Mouse (Mus musculus) embryonic facial prominence, embryonic 15.5 days (tissue): ENCODE results near the gene Psmd9. TPM values are rescaled to one million over a fixed set of nuclear protein-coding genes. Genes with fewer than 3 reads are reported as not detected.
A peak's percentile ranks its signal among the peaks of the same experiment; 100 is the strongest.

Experiments used
- ATAC-seq: fragments of 200-750 bp; cut with Nextera tagmentation; 2 replicates; pipeline ENCODE4 v1.8.0; 2017; ENCODE audit warnings: low read depth, moderate TSS enrichment; ENCODE audit not compliant: insufficient number of reproducible peaks, low FRiP score, low TSS enrichment
- H3K27ac ChIP-seq: fragments of 300-500 bp; sonication (generic); replicated peaks from 2 replicates; pipeline ENCODE4 v1.5.1; 2015; ENCODE audit warnings: mild to moderate bottlenecking, inconsistent platforms
- H3K27me3 ChIP-seq: fragments of 300-500 bp; sonication (generic); 2 replicates; pipeline ENCODE4 v1.6.1; 2015; ENCODE audit warnings: inconsistent platforms
- H3K36me3 ChIP-seq: fragments of 300-500 bp; sonication (generic); 2 replicates; pipeline ENCODE4 v1.6.1; 2015; ENCODE audit warnings: mild to moderate bottlenecking, inconsistent platforms
- H3K4me1 ChIP-seq: fragments of 300-500 bp; sonication (generic); 2 replicates; pipeline ENCODE4 v1.6.1; 2015; ENCODE audit warnings: inconsistent platforms
- H3K4me2 ChIP-seq: fragments of 300-500 bp; sonication (generic); replicated peaks from 2 replicates; pipeline ENCODE4 v1.6.1; 2015; ENCODE audit warnings: mild to moderate bottlenecking, inconsistent platforms
- H3K4me3 ChIP-seq: fragments of 300-500 bp; sonication (generic); replicated peaks from 2 replicates; pipeline ENCODE4 v1.5.1; 2015; ENCODE audit warnings: mild to moderate bottlenecking, inconsistent platforms
- H3K9ac ChIP-seq: fragments of 300-500 bp; sonication (generic); 2 replicates; pipeline ENCODE4 v1.6.1; 2015; ENCODE audit warnings: inconsistent platforms
- H3K9me3 ChIP-seq: fragments of 300-500 bp; sonication (generic); replicated peaks from 2 replicates; pipeline ENCODE4 v1.6.1; 2016; ENCODE audit warnings: inconsistent platforms
- WGBS: fragments of 180-500 bp; shearing (Covaris S2); methylation state at CpG from one replicate; pipeline ENCODE4 v1.1.7; 2015; 5-methylcytosine and 5-hydroxymethylcytosine counted together
- polyA plus RNA-seq: library from polyadenylated mRNA; unstranded; fragments of >200 nt; fragmentation: Nextera tagmentation; extraction: Ambion mirVana; gene quantifications from 2 replicates; pipeline ENCODE4 v1.2.1, GENCODE M21; 2015

Gene Psmd9
- polyA plus RNA-seq, 1 experiment from 2014 or later: 95.4 TPM

- Histone ChIP-seq H3K4me2 (no peak overlapping the region), H3K36me3 (peaks cover 82% of the 10 kb centered on the region), H3K4me1 (0 out of 2 replicates have a peak, but pooled peaks cover 3% of the 10 kb centered on the region), H3K9ac (no peak overlapping the region), H3K27me3 (no peaks in the 10 kb centered on the region), H3K27ac (no peak overlapping the region), H3K4me3 (no peak overlapping the region), H3K9me3 (no peaks in the 10 kb centered on the region)
- WGBS: 88% methylated on average over 12 of the region's 12 CpGs
- no peak for ATAC-seq
Measured at GRCm38 (mm10) chr5:123156763-123157162, 12.4 kb upstream of the Psmd9 start.

GRCm38 (mm10) chr5:123157972-123158371 lies 11.2 kb upstream of the Psmd9 start:
- Histone ChIP-seq H3K27ac (no peak overlapping the region), H3K27me3 (no peaks in the 10 kb centered on the region), H3K36me3 (peaks cover 84% of the 10 kb centered on the region), H3K4me3 (no peak overlapping the region), H3K9ac (no peak overlapping the region), H3K4me1 (no peaks in the 10 kb centered on the region), H3K9me3 (no peaks in the 10 kb centered on the region), H3K4me2 (no peak overlapping the region)
- ATAC-seq: no peak
- WGBS: 85% methylated on average over 4 of the region's 4 CpGs

DNA sequence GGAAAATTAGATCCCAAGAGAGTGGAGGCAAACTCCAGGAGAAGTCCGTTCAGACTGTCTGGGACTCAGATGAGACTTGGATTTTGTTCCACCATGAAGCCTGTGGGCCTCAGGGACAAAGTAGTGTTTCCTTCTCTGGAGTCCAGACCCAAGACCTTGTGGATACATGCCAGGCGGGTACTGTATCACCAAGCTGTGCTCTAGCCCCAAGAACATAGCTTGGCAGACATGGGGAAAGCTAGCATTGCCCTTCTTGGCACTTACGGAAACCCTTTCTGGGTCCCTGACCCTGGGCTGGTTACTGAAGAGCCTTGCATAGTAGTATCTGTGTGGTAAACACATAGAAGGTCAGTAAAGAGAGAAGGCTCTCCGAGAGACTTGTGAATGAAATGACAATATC lies 9.8 kb upstream of the Psmd9 start:
- ATAC-seq: no peak
- peaks cover 86% of the 10 kb centered on the region for H3K36me3 ChIP-seq
- H3K9me3 ChIP-seq: no peaks in the 10 kb centered on the region
- H3K27me3 ChIP-seq: no peaks in the 10 kb centered on the region
- H3K4me3 ChIP-seq: no peak overlapping the region
- H3K27ac ChIP-seq: no peak overlapping the region
- WGBS: 90% methylated on average over 4 of the region's 4 CpGs
- no peak overlapping the region for H3K4me2 ChIP-seq
- H3K4me1 ChIP-seq: no peaks in the 10 kb centered on the region
- H3K9ac ChIP-seq: no peak overlapping the region

- no peak overlapping the region for H3K27ac ChIP-seq
- H3K4me2 ChIP-seq: no peak overlapping the region
- no peaks in the 10 kb centered on the region for H3K27me3 ChIP-seq
- H3K4me1 ChIP-seq: no peaks in the 10 kb centered on the region
- H3K36me3 ChIP-seq: peaks cover 85% of the 10 kb centered on the region
- ATAC-seq: no peak
- no peak overlapping the region for H3K9ac ChIP-seq
- H3K4me3 ChIP-seq: no peak overlapping the region
- no peaks in the 10 kb centered on the region for H3K9me3 ChIP-seq
- WGBS: 93% methylated on average over 15 of the region's 15 CpGs
Measured at GRCm38 (mm10) chr5:123159866-123160265, 9.3 kb upstream of the Psmd9 start.

- Histone ChIP-seq H3K9ac (no peak overlapping the region), H3K9me3 (no peaks in the 10 kb centered on the region), H3K36me3 (peaks cover 83% of the 10 kb centered on the region), H3K27me3 (no peaks in the 10 kb centered on the region), H3K4me3 (no peak overlapping the region), H3K4me1 (no peaks in the 10 kb centered on the region), H3K27ac (no peak overlapping the region), H3K4me2 (no peak overlapping the region)
- no peak for ATAC-seq
- 91% methylated on average over 15 of the region's 15 CpGs for WGBS
Measured at GRCm38 (mm10) chr5:123160341-123160740, 8.9 kb upstream of the Psmd9 start.

DNA sequence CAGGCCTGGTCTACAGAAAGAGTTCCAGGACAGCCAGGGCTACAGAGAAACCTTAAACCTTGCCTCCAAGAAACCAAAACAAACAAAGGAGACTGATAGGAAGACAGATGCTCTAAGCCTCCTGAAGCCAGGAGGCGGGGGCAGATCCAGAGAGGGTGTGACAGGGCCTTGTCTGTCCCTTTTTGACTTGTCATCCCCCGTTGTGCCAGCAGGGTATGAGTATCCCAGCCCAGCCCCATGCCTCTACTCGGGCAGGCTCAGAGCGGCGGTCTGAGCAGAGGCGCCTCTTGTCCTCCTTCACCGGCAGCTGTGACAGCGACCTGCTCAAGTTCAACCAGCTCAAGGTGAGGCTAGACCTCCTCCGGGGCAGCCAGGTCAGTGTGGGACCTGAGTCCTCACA lies 6.3 kb upstream of the Psmd9 start:
- Histone ChIP-seq H3K4me1 (no peaks in the 10 kb centered on the region), H3K9me3 (no peaks in the 10 kb centered on the region), H3K9ac (no peak overlapping the region), H3K4me3 (no peak overlapping the region), H3K36me3 (peaks cover 78% of the 10 kb centered on the region), H3K27ac (no peak overlapping the region), H3K27me3 (no peaks in the 10 kb centered on the region), H3K4me2 (no peak overlapping the region)
- WGBS: 80% methylated on average over 9 of the region's 9 CpGs
- ATAC-seq: no peak

DNA sequence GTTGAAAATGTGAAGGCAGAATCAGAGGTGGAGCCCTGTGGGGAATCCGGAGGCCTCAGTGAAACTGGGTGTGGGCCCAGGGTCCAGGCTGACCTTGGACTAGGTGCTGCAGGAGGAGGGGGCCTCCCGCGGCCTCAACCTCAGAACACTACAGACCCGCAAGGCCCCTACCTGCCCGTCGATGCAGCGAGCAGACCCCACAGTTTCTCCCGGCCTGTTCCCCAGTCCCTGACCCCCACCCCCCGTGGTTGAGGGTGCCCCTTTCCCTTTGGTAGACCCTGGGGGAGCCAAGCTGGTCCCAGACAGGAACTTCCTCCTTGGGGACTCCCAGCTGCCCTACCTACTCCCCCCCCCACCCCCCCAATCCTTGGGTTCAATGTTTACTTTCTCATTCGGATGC lies 2.8 kb upstream of the Psmd9 start:
- 91% methylated on average over 10 of the region's 10 CpGs for WGBS
- Histone ChIP-seq H3K9ac (no peak overlapping the region), H3K27me3 (no peaks in the 10 kb centered on the region), H3K9me3 (no peaks in the 10 kb centered on the region), H3K4me1 (peaks cover 14% of the 10 kb centered on the region), H3K4me3 (no peak overlapping the region), H3K27ac (no peak overlapping the region), H3K36me3 (peaks cover 44% of the 10 kb centered on the region), H3K4me2 (no peak overlapping the region)
- ATAC-seq: no peak

- Histone ChIP-seq H3K4me1 (peaks cover 24% of the 10 kb centered on the region), H3K27me3 (no peaks in the 10 kb centered on the region), H3K9me3 (no peaks in the 10 kb centered on the region), H3K9ac (no peak overlapping the region), H3K4me2 (no peak overlapping the region), H3K36me3 (peaks cover 32% of the 10 kb centered on the region), H3K27ac (no peak overlapping the region), H3K4me3 (no peak overlapping the region)
- ATAC-seq: no peak
- 51% methylated on average over 5 of the region's 5 CpGs for WGBS
Measured at GRCm38 (mm10) chr5:123167591-123167990, 1.6 kb upstream of the Psmd9 start.

- Histone ChIP-seq H3K27me3 (no peaks in the 10 kb centered on the region), H3K4me1 (peaks cover 24% of the 10 kb centered on the region), H3K9me3 (no peaks in the 10 kb centered on the region), H3K4me2 (no peak overlapping the region), H3K36me3 (peaks cover 10% of the 10 kb centered on the region), H3K27ac (peak overlapping the region; percentile 60), H3K9ac (no peak overlapping the region), H3K4me3 (no peak overlapping the region)
- 44% methylated on average over 9 of the region's 9 CpGs for WGBS
- no peak for ATAC-seq
Measured at GRCm38 (mm10) chr5:123170365-123170764, 1.2 kb downstream of the Psmd9 start.

- Histone ChIP-seq H3K4me1 (peaks cover 24% of the 10 kb centered on the region), H3K27me3 (no peaks in the 10 kb centered on the region), H3K36me3 (no peaks in the 10 kb centered on the region; the same call in 1 of the 2 replicates), H3K27ac (no peak overlapping the region), H3K9me3 (no peaks in the 10 kb centered on the region), H3K4me2 (peak overlapping the region; percentile 51), H3K4me3 (peak overlapping the region; percentile 25), H3K9ac (no peak overlapping the region)
- WGBS: 7% methylated on average over 22 of the region's 22 CpGs
- peak; percentile 73 for ATAC-seq
Measured at GRCm38 (mm10) chr5:123171646-123172350, 2.6 kb downstream of the Psmd9 start.

DNA sequence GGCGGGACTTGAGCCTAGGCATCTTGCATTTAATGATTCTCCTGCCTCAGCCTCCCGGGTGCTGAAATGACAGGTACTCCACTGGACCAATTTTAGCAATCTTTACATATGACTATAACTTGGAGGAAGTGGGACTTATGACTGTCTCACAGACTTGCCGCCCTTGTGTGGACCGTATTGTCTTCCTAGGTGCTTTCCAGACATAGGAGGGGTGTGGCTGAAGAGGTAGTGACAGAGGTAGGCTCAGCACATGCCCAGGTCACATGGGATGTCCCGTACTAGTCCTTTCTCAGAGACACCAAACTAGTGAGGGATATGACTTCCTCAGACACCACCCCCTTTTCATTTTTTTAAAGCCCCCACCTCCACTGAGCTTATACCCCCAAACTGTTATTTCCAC lies 9.6 kb downstream of the Psmd9 start:
- ATAC-seq: no peak
- H3K9ac ChIP-seq: no peak overlapping the region
- H3K9me3 ChIP-seq: no peaks in the 10 kb centered on the region
- H3K4me2 ChIP-seq: no peak overlapping the region
- WGBS: 83% methylated on average over 5 of the region's 5 CpGs
- H3K4me1 ChIP-seq: no peaks in the 10 kb centered on the region
- H3K27ac ChIP-seq: no peak overlapping the region
- H3K27me3 ChIP-seq: no peaks in the 10 kb centered on the region
- H3K36me3 ChIP-seq: no peaks in the 10 kb centered on the region
- no peak overlapping the region for H3K4me3 ChIP-seq

DNA sequence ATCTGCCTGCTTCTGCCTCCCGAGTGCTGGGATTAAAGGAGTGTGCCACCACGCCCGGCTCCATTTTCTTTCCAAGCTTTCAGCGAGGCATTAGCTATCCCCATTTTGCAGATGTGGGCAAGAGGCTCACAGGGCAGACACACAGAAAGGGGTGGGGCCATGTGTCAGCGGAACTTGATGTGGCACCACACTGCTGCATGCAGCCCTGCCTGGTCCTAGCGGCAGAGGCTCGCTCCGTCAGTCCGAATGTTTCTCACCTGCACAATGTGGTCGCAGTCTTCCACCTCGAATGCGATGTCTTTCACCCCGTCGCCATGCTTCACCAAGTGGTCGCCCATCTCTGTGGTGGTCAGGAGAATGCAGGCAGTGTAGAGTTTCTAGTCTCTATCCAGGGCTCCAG lies 11.2 kb downstream of the Psmd9 start:
- H3K4me2 ChIP-seq: no peak overlapping the region
- 91% methylated on average over 15 of the region's 15 CpGs for WGBS
- no peak overlapping the region for H3K4me3 ChIP-seq
- no peak overlapping the region for H3K9ac ChIP-seq
- no peaks in the 10 kb centered on the region for H3K36me3 ChIP-seq
- no peaks in the 10 kb centered on the region for H3K9me3 ChIP-seq
- no peaks in the 10 kb centered on the region for H3K27me3 ChIP-seq
- ATAC-seq: no peak
- no peak overlapping the region for H3K27ac ChIP-seq
- no peaks in the 10 kb centered on the region for H3K4me1 ChIP-seq
